Mouse (Mus musculus): ENCODE measurements around the gene B9d1. TPM values are rescaled to one million over a fixed set of nuclear protein-coding genes. Genes with fewer than 3 reads are reported as not detected.

Gene B9d1
- polyA plus RNA-seq, 1 experiment from 2014 or later, result 34.4 TPM

DNA sequence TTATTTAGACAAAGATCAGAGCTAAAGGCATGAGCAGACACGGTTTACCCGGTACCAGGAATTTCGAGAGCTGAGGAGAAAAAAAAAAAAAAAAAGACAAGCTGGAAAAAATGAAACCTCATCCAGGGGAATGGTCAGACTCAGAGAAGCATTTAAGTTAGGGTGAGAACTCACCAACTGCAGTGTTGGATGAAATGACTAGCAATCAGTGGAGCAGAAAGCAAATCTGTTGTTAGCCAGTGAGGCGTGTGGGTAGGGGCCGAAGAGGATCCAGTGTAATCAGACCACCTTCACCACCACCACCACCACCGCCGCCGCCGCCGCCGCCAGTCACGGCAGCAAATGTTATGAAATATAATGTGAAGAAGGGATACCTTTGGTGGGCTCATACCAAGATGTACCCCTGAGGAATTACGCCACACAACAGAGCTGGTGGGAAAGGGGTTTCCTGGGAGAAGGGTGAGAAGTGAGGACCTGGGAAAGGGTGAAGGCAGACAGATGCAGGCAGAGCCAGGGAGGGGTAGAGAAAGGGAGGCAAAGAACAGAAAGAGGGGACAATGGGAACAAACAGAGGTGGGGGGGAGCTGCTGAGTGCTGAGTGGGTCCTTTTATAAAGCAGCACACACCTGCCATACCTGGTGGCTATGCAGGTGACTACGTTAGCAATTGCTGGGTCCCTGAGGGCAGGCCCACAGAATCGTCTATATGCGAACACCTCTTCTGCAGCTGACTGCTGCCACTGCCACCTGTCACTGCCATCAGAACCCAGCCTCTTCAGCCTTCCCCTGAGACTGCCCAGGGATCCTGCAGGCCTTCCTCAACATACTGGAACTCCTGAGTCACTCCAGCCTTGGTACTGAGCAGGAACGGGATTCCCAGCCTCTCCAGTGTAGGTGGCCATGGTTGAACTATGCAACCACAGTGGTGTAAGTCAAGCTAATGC lies 27.1 kb upstream of the B9d1 start:
- Histone ChIP-seq H3K4me2 (ENCODE audit: low read length) (peak overlapping the region; percentile 16; the same call in 1 of the 2 replicates), H3K4me3 (ENCODE audit: low read depth, low read length) (no peak overlapping the region), H3K4me1 (replicated peaks; ENCODE audit: control insufficient read depth, insufficient read depth, low read length) (peaks cover 7% of the 10 kb centered on the region), H3K27me3 (replicated peaks; ENCODE audit: control insufficient read depth, insufficient read depth, low read length) (no peaks in the 10 kb centered on the region), H3K9me3 (ENCODE audit: control insufficient read depth, low read length) (no peaks in the 10 kb centered on the region), H3K27ac (ENCODE audit: low read depth) (no peak overlapping the region), H3K9ac (ENCODE audit: low read length) (no peak overlapping the region), H3K36me3 (ENCODE audit: control insufficient read depth, insufficient read depth, low read length) (no peaks in the 10 kb centered on the region)
- no peak for ATAC-seq (replicated peaks; ENCODE audit: low FRiP score, low TSS enrichment, low read depth)
- WGBS, result 64% methylated on average over 17 of the region's 17 CpGs
- DNase-seq (ENCODE audit: low spot score), result no peak

DNA sequence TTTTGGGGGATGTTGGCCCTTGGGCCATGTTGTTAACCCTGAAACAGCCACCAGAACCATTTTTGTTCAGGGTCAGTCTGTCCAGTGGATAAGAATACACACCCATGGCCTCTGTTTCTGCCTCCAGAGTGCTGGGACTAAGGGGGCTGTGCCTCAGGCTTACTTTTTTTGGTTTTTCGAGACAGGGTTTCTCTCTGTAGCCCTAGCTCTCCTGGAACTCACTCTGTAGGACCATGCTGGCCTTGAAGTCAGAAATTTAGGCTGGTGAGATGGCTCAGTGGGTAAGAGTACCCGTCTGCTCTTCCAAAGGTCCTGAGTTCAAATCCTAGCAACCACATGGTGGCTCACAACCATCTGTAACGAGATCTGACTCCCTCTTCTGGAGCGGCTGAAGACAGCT lies 26.2 kb upstream of the B9d1 start:
- H3K4me1 ChIP-seq (replicated peaks; ENCODE audit: control insufficient read depth, insufficient read depth, low read length), result peaks cover 7% of the 10 kb centered on the region
- H3K36me3 ChIP-seq (ENCODE audit: control insufficient read depth, insufficient read depth, low read length), result no peaks in the 10 kb centered on the region
- H3K27ac ChIP-seq (ENCODE audit: low read depth), result no peak overlapping the region
- DNase-seq (ENCODE audit: low spot score) (no peak), ATAC-seq (replicated peaks; ENCODE audit: low FRiP score, low TSS enrichment, low read depth) (no peak)
- no peaks in the 10 kb centered on the region for H3K27me3 ChIP-seq (replicated peaks; ENCODE audit: control insufficient read depth, insufficient read depth, low read length)
- no peak overlapping the region for H3K4me3 ChIP-seq (ENCODE audit: low read depth, low read length)
- no peaks in the 10 kb centered on the region for H3K9me3 ChIP-seq (ENCODE audit: control insufficient read depth, low read length)
- H3K4me2 ChIP-seq (ENCODE audit: low read length), result no peak overlapping the region
- 92% methylated on average over 4 of the region's 4 CpGs for WGBS
- no peak overlapping the region for H3K9ac ChIP-seq (ENCODE audit: low read length)

GRCm38 (mm10) chr11:61481239-61482090 lies 23.5 kb upstream of the B9d1 start:
- Histone ChIP-seq H3K9me3 (ENCODE audit: control insufficient read depth, low read length) (no peaks in the 10 kb centered on the region), H3K9ac (ENCODE audit: low read length) (no peak overlapping the region), H3K27me3 (replicated peaks; ENCODE audit: control insufficient read depth, insufficient read depth, low read length) (no peaks in the 10 kb centered on the region), H3K4me1 (replicated peaks; ENCODE audit: control insufficient read depth, insufficient read depth, low read length) (peaks cover 20% of the 10 kb centered on the region), H3K4me3 (ENCODE audit: low read depth, low read length) (no peak overlapping the region), H3K36me3 (ENCODE audit: control insufficient read depth, insufficient read depth, low read length) (no peaks in the 10 kb centered on the region), H3K27ac (ENCODE audit: low read depth) (no peak overlapping the region), H3K4me2 (ENCODE audit: low read length) (no peak overlapping the region)
- WGBS, result 43% methylated on average over 8 of the region's 9 CpGs
- no peak for ATAC-seq (replicated peaks; ENCODE audit: low FRiP score, low TSS enrichment, low read depth)
- no peak for DNase-seq (ENCODE audit: low spot score)

DNA sequence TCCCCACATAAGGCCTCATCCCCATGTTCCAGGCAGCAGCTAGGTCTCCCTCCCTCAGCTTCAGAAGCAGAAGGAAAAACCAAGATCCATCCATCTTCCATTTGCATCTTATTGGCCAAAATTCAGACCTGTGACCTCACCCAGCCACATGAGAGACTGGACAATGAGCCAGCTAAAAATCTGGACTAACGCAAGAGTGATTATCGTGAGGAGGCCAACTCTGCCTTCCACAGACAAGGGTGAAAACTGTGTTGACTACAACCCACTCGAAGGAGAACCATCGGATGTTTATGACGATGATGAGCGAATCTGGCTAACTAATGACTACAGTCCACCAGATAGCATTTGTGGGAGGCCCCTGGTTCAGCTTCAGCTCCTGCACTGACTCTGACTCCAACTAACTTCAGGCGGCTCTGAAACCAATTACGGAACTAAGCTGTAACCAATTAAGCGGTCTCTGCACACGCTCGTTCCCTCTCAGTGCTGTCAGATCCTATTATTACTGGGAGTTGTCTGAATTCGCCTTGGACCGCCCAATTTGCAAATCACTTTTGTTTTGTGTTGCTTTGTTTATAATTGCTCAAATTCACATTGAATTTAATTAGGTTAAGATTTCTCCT lies 21.6 kb upstream of the B9d1 start:
- H3K4me3 ChIP-seq (ENCODE audit: low read depth, low read length), result no peak overlapping the region
- peak overlapping the region; percentile 98; the same call in 1 of the 2 replicates for H3K27ac ChIP-seq (ENCODE audit: low read depth)
- peaks cover 9% of the 10 kb centered on the region for H3K36me3 ChIP-seq (ENCODE audit: control insufficient read depth, insufficient read depth, low read length)
- no peak overlapping the region for H3K9ac ChIP-seq (ENCODE audit: low read length)
- 84% methylated on average over 13 of the region's 13 CpGs for WGBS
- ATAC-seq (replicated peaks; ENCODE audit: low FRiP score, low TSS enrichment, low read depth), result no peak
- H3K27me3 ChIP-seq (replicated peaks; ENCODE audit: control insufficient read depth, insufficient read depth, low read length), result no peaks in the 10 kb centered on the region
- no peak overlapping the region for H3K4me2 ChIP-seq (ENCODE audit: low read length)
- no peak for DNase-seq (ENCODE audit: low spot score)
- peaks cover 33% of the 10 kb centered on the region for H3K4me1 ChIP-seq (replicated peaks; ENCODE audit: control insufficient read depth, insufficient read depth, low read length)
- H3K9me3 ChIP-seq (ENCODE audit: control insufficient read depth, low read length), result no peaks in the 10 kb centered on the region

DNA sequence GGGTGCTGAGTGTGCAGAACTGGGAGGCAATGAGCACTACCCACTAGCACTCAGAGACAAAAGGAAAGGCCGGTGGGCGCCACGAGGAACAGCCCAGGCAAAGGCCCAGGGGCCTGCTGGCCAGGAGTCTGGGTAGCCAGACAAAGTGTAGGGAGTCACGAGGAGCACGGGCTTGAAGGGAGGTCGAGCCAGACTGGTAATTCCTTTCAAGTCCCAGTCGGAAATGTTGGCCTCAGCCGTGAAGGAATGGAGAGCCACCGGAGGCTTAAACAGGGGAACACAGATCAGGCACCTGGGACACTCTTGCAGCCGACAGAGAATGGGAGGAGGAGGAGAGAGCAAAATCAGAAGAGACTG lies 20.7 kb upstream of the B9d1 start:
- Histone ChIP-seq H3K4me1 (replicated peaks; ENCODE audit: control insufficient read depth, insufficient read depth, low read length) (peaks cover 33% of the 10 kb centered on the region), H3K9ac (ENCODE audit: low read length) (peak overlapping the region; percentile 42), H3K27ac (ENCODE audit: low read depth) (peak overlapping the region; percentile 98), H3K9me3 (ENCODE audit: control insufficient read depth, low read length) (no peaks in the 10 kb centered on the region), H3K36me3 (ENCODE audit: control insufficient read depth, insufficient read depth, low read length) (peaks cover 18% of the 10 kb centered on the region), H3K27me3 (replicated peaks; ENCODE audit: control insufficient read depth, insufficient read depth, low read length) (no peaks in the 10 kb centered on the region), H3K4me2 (ENCODE audit: low read length) (peak overlapping the region; percentile 67), H3K4me3 (ENCODE audit: low read depth, low read length) (no peak overlapping the region)
- WGBS, result 22% methylated on average over 10 of the region's 10 CpGs
- no peak for ATAC-seq (replicated peaks; ENCODE audit: low FRiP score, low TSS enrichment, low read depth)
- DNase-seq (ENCODE audit: low spot score), result peak; percentile 74

DNA sequence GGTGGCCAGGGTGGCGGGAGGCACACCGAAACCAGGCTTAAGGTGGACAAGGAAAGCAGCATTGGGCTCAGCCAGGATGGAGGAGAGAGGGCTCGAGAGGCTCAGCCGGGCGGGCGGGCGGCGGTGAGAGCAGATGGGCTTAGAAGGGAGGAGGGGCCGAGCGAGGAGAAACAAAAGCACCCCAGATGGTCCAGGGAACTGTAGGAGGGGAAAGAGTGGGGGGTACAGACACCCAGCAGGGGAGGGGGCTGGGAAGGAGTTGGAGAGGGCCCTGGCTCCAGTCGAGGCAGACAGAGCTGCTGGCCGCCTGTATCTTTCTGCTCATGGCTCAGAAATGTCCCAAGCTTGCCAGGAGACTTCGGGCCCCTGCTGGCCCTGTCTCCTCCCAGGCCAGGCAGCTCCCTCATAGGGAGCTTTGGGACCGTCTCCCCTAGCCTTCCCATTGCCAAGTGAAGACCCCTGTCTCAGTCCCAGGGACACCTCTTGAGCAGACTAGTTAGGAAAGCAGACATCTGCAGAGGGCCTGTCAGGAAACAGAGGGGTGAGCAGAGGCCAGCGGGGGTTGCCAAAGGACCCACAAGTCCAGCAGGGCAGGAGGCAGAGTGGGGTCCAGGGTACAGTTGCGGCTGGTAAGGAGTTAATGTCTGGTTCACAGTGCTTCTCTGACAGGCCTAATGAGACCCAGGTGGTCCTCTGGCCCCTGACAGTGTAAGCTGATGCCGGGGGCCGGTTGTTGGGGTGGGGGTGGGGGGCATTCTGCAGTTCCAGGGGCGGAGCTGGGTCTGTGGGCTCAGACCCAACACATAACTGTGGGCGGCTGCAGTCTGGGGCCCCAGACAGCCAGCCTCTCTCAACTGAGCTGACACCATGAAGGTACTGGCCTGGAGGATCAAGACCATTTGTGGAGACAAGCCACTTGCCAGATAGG lies 20.1 kb upstream of the B9d1 start, which contains the start of gene Mfap4:
Mfap4 (plus strand) TSS at position 819 of the 928 bp plus-strand sequence.
- WGBS, result 15% methylated on average over 20 of the region's 20 CpGs
- peak within 1 kb of the TSS; percentile 53 for H3K9ac ChIP-seq (ENCODE audit: low read length)
- H3K4me3 ChIP-seq (ENCODE audit: low read depth, low read length), result peak within 1 kb of the TSS; percentile 45
- H3K27me3 ChIP-seq (replicated peaks; ENCODE audit: control insufficient read depth, insufficient read depth, low read length), result no peaks in the 10 kb centered on the region
- peaks cover 33% of the 10 kb centered on the region for H3K4me1 ChIP-seq (replicated peaks; ENCODE audit: control insufficient read depth, insufficient read depth, low read length)
- H3K27ac ChIP-seq (ENCODE audit: low read depth), result peak within 1 kb of the TSS; percentile 98
- peaks cover 25% of the 10 kb centered on the region for H3K36me3 ChIP-seq (ENCODE audit: control insufficient read depth, insufficient read depth, low read length)
- no peaks in the 10 kb centered on the region for H3K9me3 ChIP-seq (ENCODE audit: control insufficient read depth, low read length)
- H3K4me2 ChIP-seq (ENCODE audit: low read length), result peak within 1 kb of the TSS; percentile 67
- DNase-seq (ENCODE audit: low spot score) (peak; percentile 80), ATAC-seq (replicated peaks; ENCODE audit: low FRiP score, low TSS enrichment, low read depth) (peak; percentile 81)

DNA sequence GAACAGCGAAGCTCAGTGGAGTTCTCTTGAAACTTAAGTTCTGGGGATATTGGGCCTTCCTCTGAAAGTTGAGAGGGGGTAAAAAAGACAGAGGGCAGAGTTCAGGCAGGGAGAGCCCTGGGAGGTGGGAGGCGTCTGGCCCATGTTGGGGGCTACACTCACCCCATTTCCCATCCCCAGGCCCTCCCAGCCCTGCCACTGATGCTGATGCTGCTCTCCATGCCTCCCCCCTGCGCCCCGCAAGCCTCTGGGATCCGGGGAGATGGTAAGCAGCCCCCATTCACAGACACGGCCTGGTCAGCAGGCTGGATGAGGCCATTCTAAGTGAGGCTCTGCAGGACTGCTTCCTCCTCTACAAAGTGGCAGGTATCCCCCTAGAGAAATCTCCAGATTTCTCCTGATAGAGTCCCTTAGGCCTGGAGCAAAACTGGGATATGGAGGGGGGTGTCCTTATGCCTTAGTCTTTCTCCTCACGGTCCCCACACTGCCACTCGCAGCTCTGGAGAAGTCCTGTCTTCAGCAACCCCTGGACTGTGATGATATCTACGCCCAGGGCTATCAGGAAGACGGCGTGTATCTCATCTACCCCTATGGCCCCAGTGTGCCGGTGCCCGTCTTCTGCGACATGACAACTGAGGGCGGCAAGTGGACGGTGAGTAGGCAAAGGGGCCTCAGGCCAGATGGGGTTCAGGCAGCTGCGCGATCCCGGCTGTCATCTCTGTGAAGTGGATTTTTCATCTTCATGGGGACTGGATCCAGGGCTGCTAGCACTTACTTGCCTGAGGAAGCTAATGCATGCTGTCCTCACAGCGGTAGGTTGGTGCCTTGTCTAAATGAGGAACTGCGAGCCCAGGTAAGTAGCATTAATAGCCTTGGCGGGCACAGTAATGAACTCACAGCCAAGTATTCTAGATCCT lies 19.1 kb upstream of the B9d1 start:
- no peaks in the 10 kb centered on the region for H3K27me3 ChIP-seq (replicated peaks; ENCODE audit: control insufficient read depth, insufficient read depth, low read length)
- H3K36me3 ChIP-seq (ENCODE audit: control insufficient read depth, insufficient read depth, low read length), result peaks cover 34% of the 10 kb centered on the region
- no peaks in the 10 kb centered on the region for H3K9me3 ChIP-seq (ENCODE audit: control insufficient read depth, low read length)
- H3K4me1 ChIP-seq (replicated peaks; ENCODE audit: control insufficient read depth, insufficient read depth, low read length), result peaks cover 33% of the 10 kb centered on the region
- H3K4me3 ChIP-seq (ENCODE audit: low read depth, low read length), result peak overlapping the region; percentile 45
- peak overlapping the region; percentile 53 for H3K9ac ChIP-seq (ENCODE audit: low read length)
- DNase-seq (ENCODE audit: low spot score) (no peak), ATAC-seq (replicated peaks; ENCODE audit: low FRiP score, low TSS enrichment, low read depth) (peak; percentile 1; the same call in 1 of the 2 replicates)
- H3K27ac ChIP-seq (ENCODE audit: low read depth), result peak overlapping the region; percentile 98
- peak overlapping the region; percentile 67 for H3K4me2 ChIP-seq (ENCODE audit: low read length)
- 45% methylated on average over 22 of the region's 22 CpGs for WGBS

All from intestine, embryonic 14.5 days (tissue).